Mouse (Mus musculus): ENCODE data around the gene Eif3f. TPM values are rescaled to one million over a fixed set of nuclear protein-coding genes. Genes with fewer than 3 reads are reported as not detected.

Eif3f gene
- polyA plus RNA-seq, 1 experiment from 2014 or later = 90.8 TPM

Other genes with a start within 250 kb of the Eif3f start
- gene Olfr512, start 221.1 kb upstream of the Eif3f start, polyA plus RNA-seq (2014; fragmentation: Nextera tagmentation; extraction: Ambion mirVana) = not detected in 2 replicates
- gene Olfr513, start 183.4 kb upstream of the Eif3f start, polyA plus RNA-seq (2014; fragmentation: Nextera tagmentation; extraction: Ambion mirVana) = not detected in 2 replicates
- not detected in 2 replicates for gene Olfr514, start 108.4 kb upstream of the Eif3f start, polyA plus RNA-seq (2014; fragmentation: Nextera tagmentation; extraction: Ambion mirVana)
- gene Olfr516, start 83.9 kb upstream of the Eif3f start, polyA plus RNA-seq (2014; fragmentation: Nextera tagmentation; extraction: Ambion mirVana) = not detected in 2 replicates
- gene Olfr517, start 62.0 kb upstream of the Eif3f start, polyA plus RNA-seq (2014; fragmentation: Nextera tagmentation; extraction: Ambion mirVana) = not detected in 2 replicates
- gene Olfr518, start 49.4 kb upstream of the Eif3f start, polyA plus RNA-seq (2014; fragmentation: Nextera tagmentation; extraction: Ambion mirVana) = not detected in 2 replicates
- not detected in 2 replicates for gene Olfr519, start 40.0 kb upstream of the Eif3f start, polyA plus RNA-seq (2014; fragmentation: Nextera tagmentation; extraction: Ambion mirVana)
- not detected in 2 replicates for gene Nlrp10, start 4.2 kb upstream of the Eif3f start, polyA plus RNA-seq (2014; fragmentation: Nextera tagmentation; extraction: Ambion mirVana)
- 52.9 and 62.0 TPM in 2 replicates for gene Tub, start 15.9 kb downstream of the Eif3f start, polyA plus RNA-seq (2014; fragmentation: Nextera tagmentation; extraction: Ambion mirVana)
- gene Ric3, start 148.9 kb downstream of the Eif3f start, polyA plus RNA-seq (2014; fragmentation: Nextera tagmentation; extraction: Ambion mirVana) = 33.3 and 34.4 TPM in 2 replicates
- 55.2 and 64.9 TPM in 2 replicates for gene Lmo1, start 240.8 kb downstream of the Eif3f start, polyA plus RNA-seq (2014; fragmentation: Nextera tagmentation; extraction: Ambion mirVana)

Data from hindbrain, embryonic 14.5 days (tissue).